Mouse (Mus musculus) megakaryocyte, adult 5-6 weeks (primary cell): ENCODE measurements around the gene Wdr45. TPM values are rescaled to one million over a fixed set of nuclear protein-coding genes. Genes with fewer than 3 reads are reported as not detected.
A peak's percentile ranks its signal among the peaks of the same experiment; 100 is the strongest.
"Not testable (repeated sequence)": the region's sequence is repeated elsewhere in the genome, so short reads cannot be mapped to it uniquely, and the experiment has no call there.

Source experiments
- ATAC-seq: 2 replicates; pipeline ENCODE4 v1.8.0; 2016; ENCODE audit warnings: mild to moderate bottlenecking, inconsistent platforms; ENCODE audit not compliant: poor library complexity, severe bottlenecking
- total RNA-seq, 2 experiments: library from RNA; stranded (forward) in 1 of 2; stranded (reverse) in 1 of 2; fragments of 153-499, 151-499 nt in 1 of 2; fragments of 221-1000, 200-1000 nt in 1 of 2; gene quantifications; 2 replicates each; pipeline versions ENCODE4 v1.2.3 to v1.2.4; 2015 to 2017

The Wdr45 gene
- total RNA-seq, 2 experiments from 2014 or later, result 18.9 to 25.6 TPM

DNA sequence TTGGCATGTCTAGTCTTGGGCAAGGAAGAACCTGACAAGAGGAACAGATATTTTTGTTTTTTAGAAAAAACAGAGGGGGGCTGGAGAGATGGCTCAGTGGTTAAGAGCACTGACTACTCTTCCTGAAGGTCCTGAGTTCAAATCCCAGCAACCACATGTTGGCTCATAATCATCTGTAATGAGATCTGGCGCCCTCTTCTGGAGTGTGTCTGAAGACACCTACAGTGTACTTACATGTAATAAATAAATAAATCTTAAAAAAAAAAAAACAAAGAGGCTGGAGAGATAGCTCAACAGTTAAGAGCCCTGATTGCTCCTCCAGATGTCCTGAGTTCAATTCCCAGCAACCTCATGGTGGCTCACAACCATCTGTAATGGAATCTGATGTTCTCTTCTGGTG lies 1.9 kb downstream of the Wdr45 start:
- not testable (repeated sequence) for ATAC-seq

DNA sequence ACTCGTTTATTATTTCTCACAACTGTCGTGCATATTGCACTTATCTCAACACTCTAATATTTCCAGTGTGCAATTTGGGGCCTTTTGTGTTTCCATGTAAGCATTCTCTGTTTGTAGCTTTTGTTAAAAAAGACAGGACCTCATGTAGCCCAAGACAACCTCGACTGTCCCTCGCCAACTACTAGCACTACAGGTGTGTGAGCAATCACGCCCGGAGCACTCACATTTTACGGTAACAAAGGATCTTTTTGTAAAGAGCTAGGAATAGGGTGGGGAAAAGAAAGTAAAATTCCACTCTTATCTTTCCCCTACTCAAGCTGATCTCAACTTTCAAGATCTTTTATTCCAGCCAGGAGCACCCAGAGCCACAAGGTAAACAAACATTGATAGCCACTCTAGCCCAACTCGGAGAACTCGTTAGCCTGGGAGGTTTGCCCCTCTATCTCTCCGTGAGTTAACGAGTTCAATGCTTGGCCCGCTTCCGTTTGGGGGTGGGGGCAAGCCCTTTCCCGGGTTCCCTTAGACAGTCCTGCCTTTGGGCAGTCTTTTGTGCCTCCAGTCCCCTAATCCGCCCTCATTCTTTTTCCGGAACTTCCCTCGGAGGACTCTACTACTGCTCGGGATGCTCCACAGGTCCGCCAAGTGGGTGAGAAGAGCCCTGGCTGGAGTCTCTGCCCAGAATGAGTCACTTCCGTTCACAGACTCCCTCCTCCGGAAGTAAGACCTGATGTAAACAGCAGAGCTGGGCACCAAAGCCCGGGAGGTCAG lies 7.6 kb downstream of the Wdr45 start, which contains the start of gene Gm45208:
Gene Gm45208, plus strand, starts transcription at position 732 of the 768 bp plus-strand sequence.
- ATAC-seq, result peak; percentile 100

DNA sequence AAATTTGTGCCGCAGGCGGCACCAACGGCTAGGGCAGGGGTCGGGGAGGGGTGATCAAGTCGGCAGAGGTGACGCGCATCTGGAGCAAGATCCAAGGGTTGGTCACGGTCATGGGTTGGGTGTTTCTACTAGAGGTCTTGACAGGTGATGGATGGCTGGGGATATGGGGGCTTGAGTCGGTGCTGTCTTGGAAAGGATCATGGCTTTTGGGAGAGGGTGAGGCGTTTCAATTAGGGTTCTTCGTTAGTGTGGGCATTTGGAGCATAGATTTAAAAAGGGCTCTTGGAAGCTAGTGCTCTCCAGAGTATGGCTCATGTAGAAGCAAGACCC lies 8.1 kb downstream of the Wdr45 start:
- no peak for ATAC-seq

DNA sequence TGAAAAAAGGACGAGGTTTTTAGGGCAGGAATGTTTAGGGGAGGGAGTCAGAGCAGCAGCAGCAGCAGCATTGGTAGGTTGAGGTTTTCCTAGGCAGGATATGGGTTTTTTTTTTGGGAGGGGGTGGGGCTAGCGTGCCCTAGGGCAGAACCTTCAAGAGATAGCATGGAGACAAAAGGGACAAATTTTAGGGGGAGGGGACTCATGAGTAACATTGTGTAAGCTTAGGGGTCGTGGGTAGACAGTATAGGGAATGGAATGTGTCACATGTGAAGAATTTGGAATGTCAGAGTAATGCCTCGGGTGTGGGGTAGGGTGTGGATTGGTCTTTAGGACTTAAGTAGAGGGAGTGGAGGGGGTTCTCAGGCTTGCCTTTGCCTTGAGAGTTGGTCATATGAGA lies 8.6 kb downstream of the Wdr45 start:
- ATAC-seq, result no peak

DNA sequence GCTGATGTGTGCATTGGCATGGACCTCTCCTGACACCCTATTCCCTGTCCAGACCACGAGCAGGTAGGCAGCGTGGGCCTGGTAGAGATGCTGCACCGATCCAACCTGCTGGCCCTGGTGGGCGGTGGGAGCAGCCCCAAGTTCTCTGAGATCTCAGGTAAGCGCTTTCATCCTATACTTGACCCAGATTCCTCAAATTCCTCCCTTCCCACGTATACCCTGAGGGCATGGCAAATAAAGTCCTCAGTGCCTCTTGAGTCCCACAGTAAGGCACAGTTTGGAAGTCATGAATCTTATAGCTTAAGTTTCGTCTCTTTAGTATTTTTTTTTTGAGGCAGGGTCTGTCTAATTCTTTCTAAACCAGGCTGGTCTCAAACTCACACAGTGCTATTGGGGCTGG lies 10.0 kb downstream of the Wdr45 start:
- no peak for ATAC-seq

DNA sequence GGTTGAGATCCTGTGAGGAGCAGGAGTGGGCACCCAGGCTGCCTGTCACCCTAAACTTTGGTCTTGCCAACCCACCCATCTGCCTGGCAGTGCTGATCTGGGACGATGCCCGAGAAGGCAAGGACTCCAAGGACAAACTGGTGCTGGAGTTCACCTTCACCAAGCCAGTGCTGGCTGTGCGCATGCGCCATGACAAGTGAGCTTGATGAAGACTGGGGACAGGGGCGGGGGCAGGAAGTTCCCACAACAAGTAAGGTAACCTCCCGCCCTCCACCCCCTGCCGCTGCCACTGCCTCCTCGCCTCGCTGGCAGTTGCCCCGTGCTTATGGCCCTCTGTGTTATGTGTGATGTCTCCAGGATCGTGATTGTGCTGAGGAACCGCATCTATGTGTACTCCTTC lies 11.7 kb downstream of the Wdr45 start:
- ATAC-seq, result no peak

DNA sequence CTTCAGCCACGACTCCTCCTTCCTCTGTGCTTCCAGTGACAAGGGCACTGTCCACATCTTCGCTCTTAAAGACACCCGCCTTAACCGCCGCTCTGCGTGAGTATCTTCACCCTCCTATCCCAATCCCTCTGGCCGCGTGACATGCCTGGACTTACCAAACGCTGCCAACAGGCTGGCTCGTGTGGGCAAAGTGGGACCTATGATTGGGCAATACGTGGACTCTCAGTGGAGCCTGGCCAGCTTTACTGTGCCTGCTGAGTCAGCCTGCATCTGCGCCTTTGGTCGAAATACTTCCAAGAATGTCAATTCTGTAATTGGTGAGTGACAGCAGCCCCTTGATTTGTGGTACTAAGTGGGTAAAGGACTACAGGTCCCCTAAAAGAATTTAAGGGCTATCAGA lies 13.0 kb downstream of the Wdr45 start:
- ATAC-seq, result no peak

DNA sequence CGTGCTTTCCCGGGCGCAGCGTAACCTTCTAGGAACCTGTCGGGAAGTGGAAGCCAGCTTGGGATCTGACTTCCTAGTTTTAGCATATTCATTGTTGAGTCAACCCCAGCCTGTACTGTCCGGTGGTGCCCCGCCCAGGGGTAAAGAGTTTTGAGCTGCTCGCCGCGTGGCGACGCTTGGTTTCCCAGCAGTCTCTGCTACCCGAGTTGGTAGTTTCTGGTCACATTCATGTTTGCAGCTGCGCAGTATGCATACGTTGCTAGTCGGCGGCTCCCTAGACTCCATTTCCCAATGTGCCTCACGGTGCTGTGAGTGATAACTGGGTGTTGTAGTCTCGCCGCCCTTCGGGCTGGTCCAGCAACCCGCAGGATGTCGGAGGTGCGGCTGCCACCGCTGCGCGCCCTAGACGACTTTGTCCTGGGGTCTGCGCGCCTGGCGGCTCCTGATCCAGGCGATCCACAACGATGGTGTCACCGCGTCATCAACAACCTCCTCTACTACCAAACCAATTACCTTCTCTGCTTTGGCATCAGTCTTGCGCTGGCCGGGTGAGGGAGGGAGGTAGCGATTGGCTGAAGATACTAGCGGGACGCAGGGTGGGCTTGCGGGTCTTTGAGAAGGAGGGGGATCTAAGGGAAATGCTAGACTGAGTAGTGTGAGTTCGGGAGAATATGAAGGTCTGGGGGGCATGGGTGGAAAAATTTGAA lies 14.2 kb downstream of the Wdr45 start, which contains the start of gene Praf2:
Gene Praf2, plus strand, starts transcription at position 225 of the 707 bp plus-strand sequence.
- ATAC-seq, result peak; percentile 97

DNA sequence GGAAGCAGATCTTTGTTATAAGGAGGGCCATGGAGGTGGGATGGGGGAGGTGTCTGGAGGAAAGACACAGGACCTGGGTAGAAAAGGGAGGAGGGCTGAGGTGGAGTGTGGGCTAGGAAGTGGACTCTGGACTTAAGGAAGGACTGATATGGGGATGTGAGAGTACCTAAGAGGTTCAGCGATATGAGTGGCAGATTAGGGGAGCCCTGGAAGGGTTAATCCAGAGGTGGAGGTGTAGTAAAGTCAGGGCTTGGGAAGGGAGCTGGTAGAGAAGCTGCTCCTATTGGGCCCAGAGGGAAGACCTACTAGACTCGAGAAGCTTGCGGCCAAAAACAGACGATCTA lies 14.8 kb downstream of the Wdr45 start:
- no peak for ATAC-seq

DNA sequence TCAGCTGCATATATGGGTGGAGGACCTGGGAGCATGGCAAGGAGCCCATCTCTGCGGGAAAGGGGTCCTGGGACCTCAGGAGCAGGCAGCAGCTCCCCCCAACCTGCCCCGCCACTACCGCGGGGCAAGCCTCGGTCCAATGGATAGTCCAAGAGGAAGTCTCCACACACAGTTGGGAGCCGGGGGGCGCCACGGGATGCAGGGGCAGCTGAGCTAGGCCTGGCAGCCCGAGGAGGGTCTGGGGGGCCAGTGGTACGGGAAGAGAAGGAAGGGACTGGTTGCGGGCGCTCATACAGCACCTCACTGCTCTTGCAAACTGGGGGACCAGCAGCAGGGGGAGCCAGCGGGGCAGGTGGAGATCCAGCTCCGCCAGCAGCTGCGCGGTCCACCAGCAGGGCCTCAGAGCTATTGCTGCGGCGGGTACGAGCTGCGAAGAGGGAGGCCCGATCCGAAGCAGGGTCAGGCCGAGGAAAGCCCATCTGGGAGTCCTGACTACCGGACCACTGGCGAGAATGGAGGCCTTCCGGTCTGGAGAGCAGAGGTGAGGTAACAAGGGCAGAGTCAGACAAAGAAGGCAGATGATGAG lies 19.5 kb downstream of the Wdr45 start:
- ATAC-seq, result peak; percentile 100

DNA sequence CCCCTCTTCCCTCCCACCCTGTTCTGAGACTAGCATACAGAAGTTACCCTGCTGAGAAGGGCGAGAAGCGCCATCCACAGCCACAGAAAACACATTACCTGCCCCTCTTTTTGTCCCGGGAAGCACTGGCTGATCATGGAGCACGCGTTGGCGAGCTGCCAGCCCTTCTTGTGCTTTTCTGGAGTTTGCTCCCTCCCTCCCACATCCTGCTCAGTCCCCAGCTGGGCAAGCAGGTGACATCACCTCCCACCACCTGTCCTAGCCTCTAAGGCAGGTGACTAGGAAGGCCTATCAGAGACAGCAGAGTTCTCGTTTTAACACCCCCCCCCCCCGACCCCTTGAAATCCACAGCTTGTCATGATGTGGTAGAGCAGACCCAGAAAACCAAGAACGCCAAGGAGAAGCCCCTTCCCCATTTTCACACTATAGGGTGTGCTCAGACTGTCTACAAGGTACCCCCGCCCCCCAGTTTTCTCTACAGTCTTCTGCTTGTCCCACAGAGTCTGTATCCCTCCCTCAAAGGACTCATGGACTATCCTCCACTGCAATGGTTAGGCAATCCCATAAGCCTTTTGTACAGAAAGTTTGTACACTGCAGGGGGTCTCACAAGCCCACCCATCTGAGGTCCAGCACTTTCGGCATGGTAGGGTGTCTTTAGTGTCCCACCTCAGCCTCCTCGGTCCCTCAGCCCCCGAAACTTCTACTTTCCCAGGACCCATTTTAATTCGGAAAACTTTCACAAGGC lies 25.4 kb downstream of the Wdr45 start:
- no peak for ATAC-seq

DNA sequence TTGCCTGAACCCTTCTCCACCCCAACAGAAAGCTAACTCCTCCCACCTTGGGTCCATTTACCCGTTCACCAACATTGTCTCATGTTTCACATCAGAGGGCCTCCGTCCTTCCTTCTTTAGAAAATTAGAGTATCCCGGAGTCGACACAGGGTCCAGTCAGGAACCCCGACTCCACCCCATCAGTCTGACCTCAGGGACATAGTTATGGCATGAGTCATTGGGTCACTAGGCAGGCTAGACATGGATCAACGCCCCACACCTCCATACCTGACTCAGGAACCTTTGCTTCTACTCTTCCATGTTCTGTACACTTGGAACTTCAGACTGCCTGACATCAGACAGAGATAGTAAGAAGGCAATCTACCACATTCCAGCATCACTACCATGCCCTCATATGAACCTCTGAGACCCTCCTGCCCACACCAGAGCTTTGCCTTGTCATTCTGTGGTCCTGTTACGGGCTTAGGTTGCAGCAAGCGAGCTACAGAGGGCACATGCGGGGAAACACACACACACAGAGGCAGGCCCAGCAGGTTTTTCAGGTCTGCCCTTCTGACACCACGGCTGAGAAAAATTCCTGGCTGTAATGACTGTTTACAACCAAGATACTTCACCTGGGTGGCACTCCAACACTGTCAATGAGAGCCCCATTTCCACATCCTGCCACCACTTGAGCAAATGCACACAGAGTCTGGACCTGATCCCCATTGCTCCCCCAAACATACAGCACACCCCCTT lies 26.1 kb downstream of the Wdr45 start:
- no peak for ATAC-seq

DNA sequence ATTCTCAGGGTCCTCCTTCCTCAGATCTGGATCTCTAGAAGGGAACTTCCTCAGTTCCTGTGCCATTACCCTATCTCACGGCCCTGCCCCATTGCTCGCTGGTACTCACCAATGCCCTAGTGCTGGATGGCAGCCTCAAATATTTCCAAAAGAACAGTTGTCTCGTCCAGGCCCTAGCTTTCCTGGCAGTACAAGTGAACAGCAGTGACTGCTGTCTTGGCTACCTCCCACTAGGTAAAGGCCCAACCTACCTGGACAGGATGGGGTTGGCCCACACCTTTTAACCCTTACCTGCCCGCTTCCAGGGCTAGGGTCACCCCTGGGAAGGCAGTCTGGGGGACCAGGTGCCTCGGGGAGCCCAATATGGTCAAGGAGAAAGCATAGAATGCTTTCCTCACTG lies 27.0 kb downstream of the Wdr45 start:
- ATAC-seq, result no peak

DNA sequence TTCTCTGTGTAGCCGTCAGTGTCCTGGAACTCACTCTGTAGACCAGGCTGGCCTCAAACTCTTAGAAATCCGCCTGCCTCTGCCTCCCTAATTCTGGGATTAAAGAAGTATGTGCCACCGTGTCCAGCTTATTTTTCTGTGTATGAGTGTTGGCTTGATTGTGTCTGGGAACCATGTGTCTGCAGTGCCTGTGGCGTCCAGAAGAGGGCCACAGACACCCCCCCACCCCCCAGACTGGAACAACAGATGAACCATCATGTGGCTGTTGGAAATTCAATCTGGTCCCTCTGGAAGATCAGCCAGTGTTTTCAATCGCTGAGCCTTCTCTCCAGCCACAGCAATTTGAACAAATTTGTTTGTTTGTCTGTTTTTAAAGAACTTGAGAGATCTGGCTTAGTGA lies 29.3 kb downstream of the Wdr45 start:
- ATAC-seq, result no peak

DNA sequence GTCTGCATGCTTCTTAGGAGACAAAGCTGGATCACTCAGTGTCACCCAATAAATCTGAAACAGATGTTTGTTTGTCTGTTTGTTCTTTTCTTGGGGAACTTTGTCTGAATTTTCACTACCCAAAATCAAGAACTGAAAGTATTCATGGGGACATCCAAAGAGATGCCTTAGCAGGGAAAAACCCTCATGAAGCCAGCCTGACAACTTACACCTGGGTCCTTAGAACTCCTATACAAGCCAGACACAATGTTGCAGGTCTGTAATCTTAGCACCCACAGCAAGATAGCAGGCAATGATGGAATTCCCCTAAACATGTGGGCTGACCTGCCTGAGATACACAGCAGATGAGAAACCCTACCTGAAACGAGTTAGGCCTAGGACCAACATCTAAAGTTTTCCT lies 30.8 kb downstream of the Wdr45 start:
- ATAC-seq, result no peak

DNA sequence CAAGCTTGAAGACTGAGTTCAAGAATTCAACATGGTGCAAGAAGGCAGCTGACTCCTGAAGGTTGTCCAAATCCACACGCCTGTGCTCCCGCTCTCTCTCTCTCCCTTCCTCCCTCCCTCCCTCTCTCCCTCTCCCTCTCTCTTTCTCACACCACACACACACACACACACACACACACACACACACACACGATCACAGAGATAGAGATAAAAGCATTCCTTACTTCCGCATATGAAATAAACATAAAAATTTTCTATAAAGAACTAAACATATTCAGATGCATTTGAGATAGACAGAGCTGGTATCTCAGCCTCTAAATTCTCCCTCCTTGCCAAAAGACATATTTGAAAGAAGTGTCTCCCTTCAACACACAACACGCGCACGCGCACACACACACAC lies 31.3 kb downstream of the Wdr45 start:
- no peak for ATAC-seq

DNA sequence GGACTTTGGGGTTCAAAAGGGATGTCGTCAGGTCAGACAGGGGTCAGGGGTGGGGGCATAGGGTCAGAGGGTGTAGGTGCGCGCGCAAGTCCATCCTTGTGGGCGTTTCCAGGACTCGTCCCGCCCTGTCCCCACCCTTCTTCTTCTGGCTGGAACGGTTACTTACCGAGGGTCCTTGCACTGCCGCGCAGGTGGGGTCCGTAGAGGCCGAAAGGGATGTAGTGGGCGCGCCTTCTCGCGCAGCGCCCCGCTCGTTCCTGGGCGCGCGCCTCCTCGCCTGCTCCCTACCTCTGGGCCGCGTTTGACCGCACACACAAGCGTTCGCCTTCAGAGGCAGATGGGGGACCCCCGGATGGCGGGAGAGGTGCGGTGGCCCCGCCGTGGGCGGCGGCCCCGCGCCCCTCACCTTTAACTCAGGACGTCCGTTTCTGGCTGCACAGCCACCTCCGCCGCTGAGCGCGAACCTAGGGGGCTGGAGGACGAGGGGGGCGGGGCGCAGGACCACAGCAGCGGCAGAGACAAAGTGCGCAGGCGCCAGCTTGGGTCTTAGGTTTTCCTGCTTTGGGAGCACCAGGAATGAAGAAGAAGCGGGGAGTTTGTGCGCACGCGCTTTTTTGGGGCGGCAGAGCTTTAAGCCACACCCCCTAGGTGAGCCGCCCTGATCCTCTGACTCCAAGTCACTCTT lies 36.4 kb downstream of the Wdr45 start, which contains the start of gene Ccdc120:
Gene Ccdc120, minus strand, starts transcription at position 474 of the 685 bp plus-strand sequence.
- no peak for ATAC-seq

DNA sequence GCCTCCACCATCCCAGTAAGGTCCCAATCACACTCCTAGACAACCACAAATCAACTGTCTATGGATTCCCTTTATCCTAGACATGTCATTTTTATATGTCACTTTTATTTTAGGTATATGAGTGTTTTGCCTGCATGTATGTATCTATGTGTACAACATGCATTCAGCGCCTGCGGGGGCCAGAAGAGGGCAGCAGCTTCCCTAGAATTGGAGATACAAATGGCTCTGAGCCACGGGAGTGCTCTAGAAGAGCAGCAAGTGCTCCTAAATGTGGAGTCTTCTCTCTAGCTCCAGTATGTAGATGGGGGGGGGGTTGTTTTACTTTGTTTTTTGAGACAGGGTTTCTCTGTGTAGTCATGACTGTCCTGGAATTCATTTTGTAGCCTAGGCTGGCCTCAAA lies 39.5 kb downstream of the Wdr45 start:
- ATAC-seq, result peak; percentile 73

DNA sequence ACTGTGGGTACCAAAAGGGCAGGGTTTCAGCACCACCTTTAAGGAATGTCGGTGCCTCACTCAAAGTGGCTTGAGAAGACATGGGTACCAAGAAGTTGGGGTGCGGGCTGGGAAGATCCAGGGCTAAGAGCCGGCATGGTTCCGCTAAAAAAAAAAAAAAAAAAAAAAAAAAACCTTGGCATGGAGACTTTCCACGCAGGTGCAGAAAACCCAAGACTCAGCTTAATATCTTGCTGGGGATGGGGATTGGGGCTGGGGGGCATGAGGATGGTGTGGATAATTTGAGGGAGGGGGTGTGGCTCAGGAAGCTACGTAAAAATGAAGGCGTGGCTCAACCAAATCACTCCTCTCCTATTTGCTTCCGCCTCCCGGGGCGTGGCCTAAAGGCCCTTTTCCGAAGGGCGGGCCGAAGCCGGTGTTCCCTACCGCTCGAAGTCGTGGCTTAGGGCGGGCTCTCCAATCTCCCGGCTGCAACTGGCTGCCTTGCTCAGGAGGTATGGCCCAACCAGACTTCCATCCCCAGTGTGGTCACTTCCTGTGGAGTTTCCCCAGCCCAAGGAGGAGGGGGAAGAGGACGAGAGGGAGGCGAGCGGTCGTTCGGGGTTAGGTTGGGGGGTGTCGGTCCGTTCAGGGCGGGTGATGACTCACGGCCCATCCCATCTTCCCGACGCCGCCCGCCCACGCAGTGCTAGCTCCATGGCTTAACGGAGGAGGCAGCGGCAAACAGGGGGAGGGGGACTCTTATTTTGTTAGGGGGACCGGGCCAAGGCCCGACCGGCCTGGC lies 48.2 kb downstream of the Wdr45 start, which contains the start of gene Tfe3:
Gene Tfe3, plus strand, starts transcription at position 424 of the 784 bp plus-strand sequence.
- ATAC-seq, result peak; percentile 92
